Mouse (Mus musculus) embryonic facial prominence, embryonic 10.5 days (tissue): ENCODE measurements around the gene Steap2. TPM values are rescaled to one million over a fixed set of nuclear protein-coding genes. Genes with fewer than 3 reads are reported as not detected.
"Not testable (repeated sequence)": the region's sequence is repeated elsewhere in the genome, so short reads cannot be mapped to it uniquely, and the experiment has no call there.

Experiments
- DNase-seq: peaks from one replicate; pipeline ENCODE4 v3.0.0-alpha.2; 2017; ENCODE audit warnings: low spot score
- H3K27ac ChIP-seq: fragments of 300-500 bp; sonication (generic); replicated peaks from 2 replicates; pipeline ENCODE4 v1.5.1; 2016; ENCODE audit warnings: mild to moderate bottlenecking
- H3K27me3 ChIP-seq: fragments of 300-500 bp; sonication (generic); replicated peaks from 2 replicates; pipeline ENCODE4 v1.6.1; 2016; ENCODE audit warnings: low read depth, mild to moderate bottlenecking; ENCODE audit not compliant: poor library complexity, severe bottlenecking
- H3K36me3 ChIP-seq: fragments of 300-500 bp; sonication (generic); replicated peaks from 2 replicates; pipeline ENCODE4 v1.6.1; 2016; ENCODE audit warnings: mild to moderate bottlenecking, moderate library complexity
- H3K4me1 ChIP-seq: fragments of 300-500 bp; sonication (generic); 2 replicates; pipeline ENCODE4 v1.6.1; 2016
- H3K4me3 ChIP-seq: fragments of 300-500 bp; sonication (generic); 2 replicates; pipeline ENCODE4 v1.5.1; 2016; ENCODE audit warnings: mild to moderate bottlenecking, moderate library complexity
- H3K9me3 ChIP-seq: fragments of 300-500 bp; sonication (generic); 2 replicates; pipeline ENCODE4 v1.6.1; 2016; ENCODE audit warnings: mild to moderate bottlenecking
- WGBS: fragments of 180-500 bp; shearing (Covaris S2); methylation state at CpG from one replicate; pipeline ENCODE4 v1.1.7; 2016; 5-methylcytosine and 5-hydroxymethylcytosine counted together
- polyA plus RNA-seq: library from polyadenylated mRNA; unstranded; fragments of >200 nt; fragmentation: Nextera tagmentation; extraction: Ambion mirVana; gene quantifications from 2 replicates; pipeline ENCODE4 v1.2.1, GENCODE M21; 2016

Steap2 gene
- polyA plus RNA-seq, 1 experiment from 2014 or later = 8.6 TPM

DNA sequence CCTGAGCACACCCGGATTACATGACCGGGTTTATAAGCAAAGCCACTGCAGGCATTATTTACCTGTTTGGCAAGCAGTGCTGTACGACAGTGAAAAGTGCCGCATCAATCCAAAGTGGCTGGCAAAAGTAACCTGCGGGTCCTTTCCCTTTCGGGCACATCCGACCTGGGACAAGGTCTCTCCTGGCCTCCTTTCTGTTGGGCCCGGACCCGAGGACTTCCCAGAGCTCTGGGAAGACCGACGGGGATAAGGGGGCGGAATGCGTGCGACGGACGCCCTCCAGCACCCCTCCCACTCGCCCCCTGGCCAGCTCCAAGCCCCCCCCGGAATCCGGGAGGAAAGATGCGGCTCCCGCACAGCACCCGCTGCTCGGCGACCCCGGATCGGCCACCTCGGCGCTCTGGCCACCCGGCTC is 830 bp downstream of the Steap2 start:
- Histone ChIP-seq H3K4me3 (peak overlapping the region; percentile 85), H3K36me3 (no peaks in the 10 kb centered on the region), H3K9me3 (no peaks in the 10 kb centered on the region; the same call in 1 of the 2 replicates), H3K27ac (peak overlapping the region; percentile 94), H3K27me3 (peaks cover 20% of the 10 kb centered on the region; the same call in 1 of the 2 replicates), H3K4me1 (peaks cover 11% of the 10 kb centered on the region; the same call in 1 of the 2 replicates)
- 1% methylated on average over 29 of the region's 29 CpGs for WGBS
- DNase-seq = no peak

DNA sequence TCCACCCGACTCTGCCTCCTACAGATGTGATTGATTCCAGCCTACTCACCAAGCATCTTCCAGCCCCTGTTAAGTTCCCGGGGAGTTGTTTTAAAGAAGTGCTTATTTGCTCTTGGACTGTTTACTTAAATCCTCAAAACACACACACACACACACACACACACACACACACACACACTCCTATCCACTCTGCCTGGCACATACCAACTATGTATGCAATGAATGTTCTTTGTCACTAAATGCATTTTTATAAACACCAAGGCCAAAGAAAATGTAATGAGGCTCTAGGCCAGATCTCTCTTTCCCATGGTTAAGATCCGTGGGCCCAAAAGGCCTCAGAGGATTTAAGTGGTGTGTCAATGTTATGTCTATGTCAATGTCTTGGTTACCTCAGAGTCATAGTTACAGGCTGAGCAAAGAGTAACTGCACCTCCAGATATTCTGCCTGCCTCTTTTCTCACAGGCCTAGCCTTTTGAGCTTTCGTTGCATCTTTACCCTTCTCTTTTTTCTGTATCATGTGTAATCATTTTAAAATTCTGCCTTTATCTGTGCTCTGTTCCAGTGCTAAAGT is 2.1 kb downstream of the Steap2 start:
- Histone ChIP-seq H3K36me3 (no peaks in the 10 kb centered on the region), H3K27me3 (peaks cover 20% of the 10 kb centered on the region; the same call in 1 of the 2 replicates), H3K27ac (no peak overlapping the region), H3K4me1 (peaks cover 11% of the 10 kb centered on the region; the same call in 1 of the 2 replicates), H3K9me3 (no peaks in the 10 kb centered on the region; the same call in 1 of the 2 replicates), H3K4me3 (no peak overlapping the region)
- DNase-seq = no peak
- WGBS = 68% methylated on average over 4 of the region's 4 CpGs

DNA sequence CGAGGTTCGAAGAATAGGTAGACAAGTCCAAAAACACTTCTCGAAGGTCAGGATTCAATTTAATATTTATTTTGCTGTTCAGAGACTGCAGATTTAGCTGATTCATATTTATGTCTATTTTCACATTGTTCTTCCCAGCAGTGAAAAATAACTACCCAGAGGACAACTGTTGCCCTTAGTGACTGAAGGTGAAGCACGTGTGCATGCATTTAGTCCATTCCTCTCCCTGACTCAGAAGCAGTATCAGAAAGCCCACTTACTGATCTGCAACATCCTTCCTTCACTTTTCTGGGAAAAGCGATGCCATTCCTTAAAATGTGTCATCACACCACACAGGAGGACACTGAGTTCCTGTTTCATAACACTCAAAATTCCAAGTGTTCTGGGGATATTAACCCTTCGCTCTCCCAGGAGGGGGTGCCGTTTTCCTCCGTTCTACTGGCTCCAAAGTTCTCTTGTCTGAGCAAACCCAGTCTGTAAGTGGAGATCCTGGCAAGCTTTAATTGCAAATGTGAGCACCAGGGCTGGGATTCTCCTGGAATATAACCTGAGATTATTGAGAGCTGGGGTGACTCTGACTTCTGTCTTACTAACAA is 5.3 kb downstream of the Steap2 start:
- Histone ChIP-seq H3K4me1 (peaks cover 15% of the 10 kb centered on the region; the same call in 1 of the 2 replicates), H3K27ac (no peak overlapping the region), H3K4me3 (no peak overlapping the region), H3K27me3 (peaks cover 20% of the 10 kb centered on the region; the same call in 1 of the 2 replicates), H3K9me3 (no peaks in the 10 kb centered on the region), H3K36me3 (no peaks in the 10 kb centered on the region)
- DNase-seq = no peak
- WGBS = 80% methylated on average over 8 of the region's 8 CpGs

DNA sequence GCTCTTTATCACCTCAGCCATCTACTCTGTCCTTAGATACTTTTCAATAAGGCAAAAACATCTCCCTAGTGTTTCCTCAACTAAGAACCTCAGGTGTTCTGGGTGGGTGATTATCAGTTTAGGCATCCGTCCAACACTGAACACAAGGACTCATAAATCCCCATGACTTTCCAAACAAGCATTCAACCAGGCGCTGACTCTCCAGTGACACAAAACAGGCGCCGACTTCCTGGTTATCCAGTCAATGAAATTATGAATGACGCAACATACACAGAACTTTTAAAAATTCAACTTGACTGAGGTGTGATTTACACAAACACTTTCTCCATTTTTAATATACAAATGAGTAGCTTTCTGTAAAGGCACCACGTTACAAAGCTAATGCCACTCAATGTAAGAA is 6.2 kb downstream of the Steap2 start:
- 91% methylated on average over 6 of the region's 6 CpGs for WGBS
- H3K9me3 ChIP-seq = no peaks in the 10 kb centered on the region
- no peak overlapping the region for H3K27ac ChIP-seq
- no peak overlapping the region for H3K4me3 ChIP-seq
- peaks cover 20% of the 10 kb centered on the region; the same call in 1 of the 2 replicates for H3K27me3 ChIP-seq
- no peaks in the 10 kb centered on the region for H3K36me3 ChIP-seq
- H3K4me1 ChIP-seq = peaks cover 13% of the 10 kb centered on the region; the same call in 1 of the 2 replicates
- no peak for DNase-seq

DNA sequence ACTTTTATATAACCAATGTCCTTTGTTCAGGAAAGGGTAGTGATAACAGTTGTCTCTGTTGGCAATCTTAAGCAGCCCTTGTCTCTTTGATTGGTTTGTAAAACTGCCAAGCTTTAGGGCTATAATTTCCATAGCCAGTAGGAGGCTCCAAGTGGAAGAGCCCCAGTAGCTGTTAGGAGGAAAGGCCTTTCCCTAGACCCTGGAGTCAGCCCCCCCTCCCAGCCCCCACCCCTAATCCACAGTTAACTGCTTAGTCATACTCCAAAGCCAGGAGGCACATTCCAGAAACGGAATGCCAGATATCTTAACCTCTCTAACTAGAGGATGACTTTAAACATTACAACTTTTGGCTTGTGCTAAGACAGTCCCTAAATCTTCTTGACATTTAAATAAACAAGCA is 7.4 kb downstream of the Steap2 start:
- Histone ChIP-seq H3K4me1 (0 out of 2 replicates have a peak, but pooled peaks cover 6% of the 10 kb centered on the region), H3K9me3 (no peaks in the 10 kb centered on the region)
- peak; percentile 34 for DNase-seq

DNA sequence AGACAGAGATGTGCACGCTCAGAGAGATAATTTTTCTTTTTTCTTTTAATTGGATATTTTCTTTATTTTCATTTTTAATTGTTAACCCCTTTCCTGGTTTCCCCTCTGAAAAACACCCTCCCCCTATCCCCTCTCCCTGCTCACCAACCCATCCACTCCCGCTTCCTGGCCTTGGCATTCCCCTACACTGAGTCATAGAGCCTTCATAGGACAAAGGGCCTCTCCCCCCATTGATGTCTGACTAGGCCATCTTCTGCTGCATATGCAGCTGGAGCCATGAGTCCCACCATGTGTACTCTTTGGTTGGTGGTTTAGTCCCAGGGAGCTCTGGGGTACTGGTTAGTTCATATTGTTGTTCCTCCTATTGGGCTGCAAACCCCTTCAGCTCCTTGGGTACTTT is 9.4 kb downstream of the Steap2 start:
- not testable (repeated sequence) for H3K4me1 ChIP-seq, H3K9me3 ChIP-seq, H3K27me3 ChIP-seq, DNase-seq, H3K4me3 ChIP-seq, H3K27ac ChIP-seq, H3K36me3 ChIP-seq
- 91% methylated on average over 2 of the region's 2 CpGs for WGBS

More for the DNA sequence above, 7.4 kb downstream of the Steap2 start:
- H3K27me3 ChIP-seq = 0 out of 2 replicates have a peak, but pooled peaks cover 9% of the 10 kb centered on the region
- H3K4me3 ChIP-seq = no peak overlapping the region
- 7% methylated on average over 1 of the region's 1 CpGs for WGBS
- H3K36me3 ChIP-seq = no peaks in the 10 kb centered on the region
- H3K27ac ChIP-seq = no peak overlapping the region

DNA sequence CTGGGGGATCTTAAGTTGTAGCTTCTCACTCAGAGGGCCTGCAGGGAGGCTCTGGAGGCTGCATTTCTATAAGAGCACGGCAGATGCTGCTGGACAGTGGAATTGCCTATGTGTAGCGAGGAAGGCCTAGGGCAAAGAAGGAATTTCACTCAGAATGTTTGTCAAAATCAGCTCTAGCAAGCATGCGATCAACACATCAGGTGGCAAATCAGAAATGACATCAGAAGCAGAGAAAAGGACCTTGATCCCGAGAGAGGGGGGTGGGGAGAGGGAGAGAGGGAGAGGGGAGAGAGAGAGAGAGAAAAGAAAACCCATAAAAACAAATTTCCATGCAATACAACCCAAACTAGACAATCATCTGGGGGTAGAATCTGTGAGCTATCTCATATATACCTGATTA is 11.1 kb downstream of the Steap2 start:
- Histone ChIP-seq H3K27me3 (no peaks in the 10 kb centered on the region), H3K27ac (no peak overlapping the region), H3K4me1 (0 out of 2 replicates have a peak, but pooled peaks cover 6% of the 10 kb centered on the region), H3K36me3 (peaks cover 13% of the 10 kb centered on the region; the same call in 1 of the 2 replicates), H3K4me3 (no peak overlapping the region), H3K9me3 (no peaks in the 10 kb centered on the region)
- DNase-seq = no peak
- WGBS = 73% methylated on average over 4 of the region's 4 CpGs

DNA sequence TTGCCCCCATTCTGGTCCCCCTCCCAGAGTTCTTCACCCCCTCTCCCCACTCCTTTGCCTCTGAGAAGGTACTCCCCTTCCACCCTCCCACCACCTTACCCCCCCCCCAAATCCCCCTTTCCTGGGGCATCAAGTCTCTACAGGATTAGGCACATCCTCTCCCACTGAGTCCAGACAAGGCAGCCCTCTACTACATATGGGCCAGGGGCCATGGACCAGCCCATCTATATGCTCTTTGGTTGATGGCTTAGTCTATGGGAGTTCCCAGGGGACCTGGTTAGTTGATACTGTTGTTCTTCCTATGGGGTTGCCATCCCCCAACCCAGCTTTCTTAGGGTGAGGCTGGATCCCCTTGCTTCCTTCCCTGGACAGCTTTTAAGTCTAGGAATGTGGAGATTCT is 14.9 kb downstream of the Steap2 start:
- Histone ChIP-seq H3K9me3 (no peaks in the 10 kb centered on the region), H3K4me1 (no peaks in the 10 kb centered on the region), H3K4me3 (no peak overlapping the region), H3K27ac (no peak overlapping the region), H3K27me3 (no peaks in the 10 kb centered on the region), H3K36me3 (peaks cover 42% of the 10 kb centered on the region)
- no peak for DNase-seq

DNA sequence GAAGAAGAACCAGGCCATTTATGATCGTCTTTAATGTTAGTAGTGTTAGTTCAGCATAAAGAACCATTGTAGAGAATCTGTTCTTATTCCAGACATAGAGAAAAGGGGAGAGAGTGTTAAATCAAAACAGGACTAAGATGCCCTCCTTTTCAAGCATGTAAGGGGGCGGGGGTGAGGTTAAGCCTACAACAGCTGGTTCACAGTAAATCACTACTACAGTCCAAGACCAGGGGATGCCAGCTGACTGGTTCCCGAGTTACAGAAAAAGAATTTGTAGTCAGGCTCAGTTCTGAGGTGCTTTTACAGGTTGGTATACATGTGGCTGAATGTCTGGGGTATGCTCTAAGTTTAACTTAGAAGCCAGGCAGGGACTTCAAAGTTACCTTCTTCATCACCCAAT is 18.3 kb downstream of the Steap2 start:
- H3K9me3 ChIP-seq = no peaks in the 10 kb centered on the region
- WGBS = 93% methylated on average over 3 of the region's 3 CpGs
- peaks cover 56% of the 10 kb centered on the region for H3K36me3 ChIP-seq
- H3K27me3 ChIP-seq = no peaks in the 10 kb centered on the region
- no peak for DNase-seq
- H3K4me3 ChIP-seq = no peak overlapping the region
- H3K4me1 ChIP-seq = no peaks in the 10 kb centered on the region
- H3K27ac ChIP-seq = no peak overlapping the region

DNA sequence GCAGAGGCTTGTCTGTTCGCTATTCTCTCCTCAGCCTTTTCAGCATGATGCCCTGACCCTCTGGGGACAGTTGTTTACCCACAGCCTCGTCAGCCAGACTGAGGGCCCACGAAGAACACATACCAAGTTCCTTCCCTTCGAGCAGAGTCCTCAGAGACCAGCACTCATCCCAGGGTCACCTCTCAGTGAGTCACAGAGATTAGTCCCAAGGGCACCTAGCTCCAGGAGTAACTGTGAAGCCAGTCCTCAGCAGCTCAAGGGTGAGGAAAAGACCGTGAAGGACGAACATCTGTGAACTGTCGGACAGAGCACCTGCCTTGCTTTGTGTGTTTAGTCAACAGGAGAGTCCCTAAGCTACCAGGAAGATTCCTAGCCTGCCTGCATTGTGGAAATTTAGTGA is 25.5 kb downstream of the Steap2 start:
- Histone ChIP-seq H3K36me3 (peaks cover 28% of the 10 kb centered on the region), H3K27ac (no peak overlapping the region), H3K4me1 (peaks cover 8% of the 10 kb centered on the region; the same call in 1 of the 2 replicates), H3K9me3 (no peaks in the 10 kb centered on the region), H3K27me3 (no peaks in the 10 kb centered on the region), H3K4me3 (no peak overlapping the region)
- WGBS = 73% methylated on average over 7 of the region's 7 CpGs
- no peak for DNase-seq

DNA sequence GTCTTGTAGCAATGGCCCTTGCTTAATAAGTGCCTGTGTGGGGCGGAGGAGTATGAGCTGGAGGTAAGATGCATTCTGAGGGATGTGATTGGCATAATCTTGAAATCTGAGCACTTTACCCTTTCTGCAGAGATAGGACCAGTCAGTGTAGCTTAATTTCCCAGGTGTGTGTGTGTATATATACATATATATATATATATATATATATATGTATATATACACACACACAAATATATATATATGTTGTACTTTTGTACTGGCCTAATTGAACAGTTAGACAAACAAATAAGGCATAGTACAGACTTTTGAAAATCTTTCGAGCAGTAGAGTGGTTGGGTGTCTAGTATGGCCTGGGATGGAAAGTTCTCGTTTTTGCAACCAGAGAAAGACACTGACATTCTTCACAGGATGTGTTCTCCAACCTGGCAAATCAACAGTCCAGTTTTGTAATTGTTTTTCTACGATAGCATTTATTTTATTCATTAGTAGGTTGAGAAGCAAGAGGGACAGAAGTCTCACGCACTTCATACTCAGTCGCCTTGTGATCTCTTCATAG is 29.9 kb downstream of the Steap2 start:
- H3K36me3 ChIP-seq = peaks cover 10% of the 10 kb centered on the region
- DNase-seq = no peak
- H3K27me3 ChIP-seq = peaks cover 18% of the 10 kb centered on the region
- H3K4me1 ChIP-seq = peaks cover 18% of the 10 kb centered on the region
- H3K9me3 ChIP-seq = no peaks in the 10 kb centered on the region
- WGBS = 56% methylated on average over 6 of the region's 6 CpGs
- H3K4me3 ChIP-seq = peak overlapping the region; percentile 85
- peak overlapping the region; percentile 87 for H3K27ac ChIP-seq

DNA sequence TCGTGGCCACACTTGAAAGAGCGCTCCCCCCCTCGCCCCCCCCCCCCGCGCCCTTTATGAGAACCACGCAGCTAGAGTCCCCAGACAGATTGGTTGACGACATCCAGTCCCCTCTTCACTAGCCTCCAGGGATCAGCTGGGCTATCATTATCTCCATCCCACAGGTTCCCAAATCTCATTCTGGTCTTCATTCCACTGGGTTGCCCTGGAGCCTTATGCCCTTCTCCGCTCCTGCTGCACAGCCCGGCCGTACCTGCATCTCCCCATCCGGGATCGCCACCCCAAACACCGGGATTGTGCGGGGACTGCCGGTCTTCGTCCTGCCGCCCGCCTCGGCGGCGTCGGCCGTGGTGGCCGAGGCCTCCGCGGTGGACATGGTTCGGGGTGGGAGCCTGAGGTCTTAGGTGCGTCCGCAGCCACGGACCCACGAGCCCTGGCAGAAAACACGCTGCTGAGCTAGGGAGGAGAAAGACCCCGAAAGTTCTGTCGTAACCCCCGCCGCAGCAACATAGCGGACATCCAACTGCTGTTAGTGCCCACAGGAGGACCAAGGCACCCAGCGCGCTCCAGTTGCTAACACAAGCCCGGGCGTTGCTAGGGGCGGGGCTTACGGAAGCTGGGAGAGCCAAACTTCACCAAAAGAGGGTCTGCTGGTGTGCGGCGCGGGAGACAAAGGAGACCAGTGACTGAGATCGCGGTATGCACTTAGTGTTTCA is 30.6 kb downstream of the Steap2 start, which contains the start of gene Cfap69:
TSS of gene Cfap69 (minus strand) at position 585 of the 716 bp plus-strand sequence.
- no peaks in the 10 kb centered on the region for H3K9me3 ChIP-seq
- DNase-seq = peak; percentile 94
- peaks cover 4% of the 10 kb centered on the region for H3K36me3 ChIP-seq
- H3K27me3 ChIP-seq = peaks cover 18% of the 10 kb centered on the region
- peak within 1 kb of the TSS; percentile 87 for H3K27ac ChIP-seq
- under 1% methylated on average over 48 of the region's 48 CpGs for WGBS
- peaks cover 18% of the 10 kb centered on the region for H3K4me1 ChIP-seq
- H3K4me3 ChIP-seq = peak within 1 kb of the TSS; percentile 85
